Comparison of ENCODE assay signal across 8 mouse cellular contexts in the genomic region with DNA sequence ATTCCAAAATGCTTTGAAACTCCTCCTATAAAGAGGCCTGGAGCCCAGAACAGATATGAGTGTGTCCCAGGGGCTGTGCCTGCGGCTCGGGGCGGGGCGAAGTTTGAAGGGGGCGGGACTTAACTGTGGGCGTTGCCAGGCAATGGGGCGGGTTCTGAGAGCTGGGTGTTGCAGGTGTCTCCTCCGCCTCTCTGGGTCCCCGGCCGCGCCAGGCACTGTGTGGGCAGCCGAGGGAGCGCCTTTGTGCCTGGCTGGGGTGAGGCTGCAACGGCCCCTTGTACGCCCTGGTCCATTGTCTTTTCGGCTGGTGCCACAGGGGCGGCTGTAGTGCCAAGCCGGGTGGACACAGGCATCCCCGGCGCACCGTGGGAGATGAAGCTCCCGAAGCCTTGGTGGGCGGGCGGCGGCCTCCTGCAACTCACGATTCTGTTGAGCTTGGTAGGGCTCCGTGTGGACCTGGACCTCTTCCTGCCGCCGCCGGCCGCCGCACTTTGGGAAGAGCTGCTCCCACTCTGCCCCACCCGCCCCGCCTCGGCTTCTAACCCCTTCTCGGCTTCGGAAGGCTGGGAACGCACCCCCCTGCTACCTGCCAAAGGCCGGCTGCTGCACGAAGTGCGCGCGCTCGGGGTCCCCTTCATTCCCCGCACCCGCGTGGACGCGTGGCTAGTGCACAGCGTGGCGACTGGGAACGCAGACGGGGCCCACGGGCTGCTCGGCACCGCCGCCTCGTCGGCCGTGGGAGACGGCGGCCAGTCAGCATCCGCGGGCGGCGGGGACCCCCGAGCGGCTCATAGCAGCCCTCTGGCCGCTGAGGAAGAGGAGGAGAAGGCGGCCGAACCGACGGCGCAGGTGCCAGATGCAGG. TPM values are rescaled to one million over a fixed set of nuclear protein-coding genes. Genes with fewer than 3 reads are reported as not detected.
DNase-seq lines count a peak whose midpoint lies in the region; ATAC-seq lines count a peak whose summit lies in the region.

TSS of gene Nfe2l3 (plus strand) at position 136 of the 863 bp plus-strand sequence.

- H3K27me3 ChIP-seq in embryonic facial prominence, embryonic 15.5 days = peaks cover 19% of the 10 kb centered on the region
- H3K27me3 ChIP-seq in hindbrain, embryonic 10.5 days (ENCODE audit: insufficient read depth, poor library complexity, severe bottlenecking) = peaks cover 60% of the 10 kb centered on the region

- peak; percentile 80 for DNase-seq in CD4-positive, CD25-positive, alpha-beta regulatory T cell, adult 2 months (ENCODE audit: low read depth, low spot score)
- DNase-seq in adrenal gland, adult 18-20 months (ENCODE audit: low spot score in 2 of 2) = peak; percentile 19 to 30
- DNase-seq in hindbrain, embryonic 10.5 days (ENCODE audit: low spot score) = peak; percentile 79
- peak; percentile 19 to 44 for DNase-seq in layer of hippocampus, postnatal 10 days (ENCODE audit: low spot score in 2 of 2)
- DNase-seq in lung, postnatal 4 days = peak; percentile 63 to 77
- DNase-seq in retina, postnatal 1 day = peak; percentile 80
- peak; percentile 51 for DNase-seq in urinary bladder, postnatal 25 days (ENCODE audit: low spot score)

- ATAC-seq in embryonic facial prominence, embryonic 15.5 days (ENCODE audit: insufficient number of reproducible peaks, low FRiP score, low TSS enrichment, low read depth) = peak; percentile 76

- peak within 1 kb of the TSS; percentile 31 for H3K9ac ChIP-seq in embryonic facial prominence, embryonic 15.5 days

- peaks cover 23% of the 10 kb centered on the region for H3K4me1 ChIP-seq in embryonic facial prominence, embryonic 15.5 days
- H3K4me1 ChIP-seq in hindbrain, embryonic 10.5 days (replicated peaks) = peaks cover 24% of the 10 kb centered on the region

- H3K36me3 ChIP-seq in embryonic facial prominence, embryonic 15.5 days = no peaks in the 10 kb centered on the region
- H3K36me3 ChIP-seq in hindbrain, embryonic 10.5 days = no peaks in the 10 kb centered on the region

- peak within 1 kb of the TSS; percentile 95 for H3K4me2 ChIP-seq in embryonic facial prominence, embryonic 15.5 days (replicated peaks)

- 0 out of 2 replicates have a peak within 1 kb of the TSS, but pooled peaks have one; percentile 39 for H3K27ac ChIP-seq in embryonic facial prominence, embryonic 15.5 days (replicated peaks)
- peak within 1 kb of the TSS; percentile 80 for H3K27ac ChIP-seq in hindbrain, embryonic 10.5 days

- under 1% methylated on average over 74 of the region's 74 CpGs for WGBS in embryonic facial prominence, embryonic 15.5 days
- WGBS in hindbrain, embryonic 10.5 days = under 1% methylated on average over 74 of the region's 74 CpGs

- H3K9me3 ChIP-seq in embryonic facial prominence, embryonic 15.5 days (replicated peaks) = no peaks in the 10 kb centered on the region
- H3K9me3 ChIP-seq in hindbrain, embryonic 10.5 days = no peaks in the 10 kb centered on the region

- H3K4me3 ChIP-seq in embryonic facial prominence, embryonic 15.5 days (replicated peaks) = peak within 1 kb of the TSS; percentile 54
- peak within 1 kb of the TSS; percentile 67 for H3K4me3 ChIP-seq in hindbrain, embryonic 10.5 days

RNA-seq across cellular contexts. Expression of gene Nfe2l3, which starts in this region (rescaled TPM):
- total RNA-seq in adrenal gland, adult 18-20 months (2021) = under 1 TPM in 1 of 2 experiments, not detected in 1; 0.13 TPM
- 6.5 and 9.4 TPM in 2 replicates for polyA plus RNA-seq in embryonic facial prominence, embryonic 15.5 days (2015; fragmentation: Nextera tagmentation; extraction: Ambion mirVana)
- 1.6 and 2.1 TPM in 2 replicates for polyA plus RNA-seq in hindbrain, embryonic 10.5 days (2016; fragmentation: Nextera tagmentation; extraction: Ambion mirVana)
- 1 to 10 TPM; 4.4 to 4.7 TPM for total RNA-seq in layer of hippocampus, postnatal 10 days (2021)

Comparison
In these comparisons a context has a peak if more than half of its experiments do, and no peak if none do; other contexts are left out.
1. Peak in every context shown above with its lines: DNase-seq, ATAC-seq, H3K4me3 ChIP-seq and H3K27ac ChIP-seq.
2. RNA of gene Nfe2l3 (total RNA-seq): 4.4 to 4.7 TPM in layer of hippocampus, postnatal 10 days; 0.13 TPM in adrenal gland, adult 18-20 months; every median in the first group is over 4 times any median in the second.
3. Peak in DNase-seq in adrenal gland, adult 18-20 months; RNA of the gene not detected or under 1 TPM.
4. DNase-seq: peak in every context shown above with its lines; median percentile 80 in CD4-positive, CD25-positive, alpha-beta regulatory T cell, adult 2 months; 80 in retina, postnatal 1 day; 79 in hindbrain, embryonic 10.5 days; 70 in lung, postnatal 4 days; 51 in urinary bladder, postnatal 25 days; 32 in layer of hippocampus, postnatal 10 days; 24 in adrenal gland, adult 18-20 months.